Mouse (Mus musculus) stomach, adult 2 months (tissue): ENCODE data around the gene Gm2016. TPM values are rescaled to one million over a fixed set of nuclear protein-coding genes. Genes with fewer than 3 reads are reported as not detected.

Experiments
- polyA plus RNA-seq: library from polyadenylated mRNA; depleted of rRNA; stranded (reverse); fragments of >200 nt; gene quantifications from 2 replicates; pipeline ENCODE4 v1.2.3, GENCODE M21; 2012; rRNA removed

The Gm2016 gene
- not detected in 2 replicates for polyA plus RNA-seq

GRCm38 (mm10) chr12:87873772-87874171 is at the start of gene Gm2016:
Gene Gm2016, plus strand, starts transcription at chr12:87874072.

GRCm38 (mm10) chr12:87842239-87842638 is 31.6 kb upstream of the Gm2016 start, which contains the start of gene Gm2001:
Gene Gm2001, minus strand, starts transcription at chr12:87842339.

GRCm38 (mm10) chr12:87895070-87895469 is 21.2 kb downstream of the Gm2016 start, which contains the start of gene Gm2022:
Gene Gm2022, plus strand, starts transcription at chr12:87895370.

GRCm38 (mm10) chr12:87919721-87920120 is 45.8 kb downstream of the Gm2016 start, which contains the start of gene Gm2035:
Gene Gm2035, minus strand, starts transcription at chr12:87919857.

Other genes starting within 250 kb of the Gm2016 start
- gene Gm16381, start 229.5 kb upstream of the Gm2016 start, polyA plus RNA-seq, result not detected in 2 replicates
- gene Gm21319, start 98.3 kb upstream of the Gm2016 start, polyA plus RNA-seq, result not detected in 2 replicates
- not detected in 2 replicates for gene Gm21936, start 78.6 kb upstream of the Gm2016 start, polyA plus RNA-seq
- not detected in 2 replicates for gene BB287469, start 57.5 kb upstream of the Gm2016 start, polyA plus RNA-seq
- gene Gm2001, start 31.7 kb upstream of the Gm2016 start, polyA plus RNA-seq, result not detected in 2 replicates
- gene Gm2022, start 21.3 kb downstream of the Gm2016 start, polyA plus RNA-seq, result not detected in 2 replicates
- not detected in 2 replicates for gene Gm2035, start 45.8 kb downstream of the Gm2016 start, polyA plus RNA-seq
- not detected in 2 replicates for gene Gm2042, start 80.0 kb downstream of the Gm2016 start, polyA plus RNA-seq
- gene Gm2075, start 137.8 kb downstream of the Gm2016 start, polyA plus RNA-seq, result not detected in 2 replicates
- not detected in 2 replicates for gene Gm6803, start 144.7 kb downstream of the Gm2016 start, polyA plus RNA-seq
- gene Gm2056, start 152.9 kb downstream of the Gm2016 start, polyA plus RNA-seq, result not detected in 2 replicates
- gene Gm16368, start 209.6 kb downstream of the Gm2016 start, polyA plus RNA-seq, result not detected in 2 replicates